Mouse (Mus musculus) MEL (cell line): ENCODE measurements around the gene Ccdc174. TPM values are rescaled to one million over a fixed set of nuclear protein-coding genes. Genes with fewer than 3 reads are reported as not detected.

ENCODE experiments used
- DNase-seq: peaks from one replicate; pipeline ENCODE4 v3.0.0; 2011; ENCODE audit warnings: low read depth, low spot score
- H3K27ac ChIP-seq: 2 replicates; pipeline ENCODE4 v1.5.1; 2012; ENCODE audit warnings: low read depth, mild to moderate bottlenecking, control low read depth, low read length, moderate library complexity; ENCODE audit not compliant: control insufficient read depth
- H3K27me3 ChIP-seq, 2 experiments: fragments of 150-350 bp in 1 of 2; sonication (generic) in 1 of 2; 2 replicates each; pipeline ENCODE4 v1.6.1; 2012; ENCODE audit warnings: low read length in 2 of 2, mild to moderate bottlenecking in 2 of 2, improper control_type of control experiment in 1 of 2, moderate library complexity in 1 of 2; ENCODE audit not compliant: insufficient read depth in 2 of 2, control insufficient read depth in 1 of 2
- H3K36me3 ChIP-seq, 2 experiments: 2 replicates each; pipeline ENCODE4 v1.6.1; 2012 to 2014; ENCODE audit warnings: low read length in 2 of 2, improper control_type of control experiment in 1 of 2, inconsistent platforms in 1 of 2, mild to moderate bottlenecking in 1 of 2; ENCODE audit not compliant: insufficient read depth in 2 of 2, control insufficient read depth in 1 of 2
- H3K4me1 ChIP-seq, 2 experiments: fragments of 150-350 bp in 1 of 2; sonication (generic) in 1 of 2; 2 replicates each; pipeline ENCODE4 v1.6.1; 2012; ENCODE audit warnings: low read length in 2 of 2, improper control_type of control experiment in 1 of 2, mild to moderate bottlenecking in 1 of 2; ENCODE audit not compliant: insufficient read depth in 2 of 2, control insufficient read depth in 1 of 2
- H3K4me3 ChIP-seq, 2 experiments: fragments of 150-350 bp in 1 of 2; sonication (generic) in 1 of 2; 2 replicates each; pipeline ENCODE4 v1.5.1; 2012; ENCODE audit warnings: low read depth in 2 of 2, low read length in 2 of 2, mild to moderate bottlenecking in 2 of 2, moderate library complexity in 2 of 2, control low read depth in 1 of 2, improper control_type of control experiment in 1 of 2; ENCODE audit not compliant: control insufficient read depth in 1 of 2, insufficient read depth in 1 of 2
- H3K79me2 ChIP-seq: 2 replicates; pipeline ENCODE4 v1.6.1; 2012; ENCODE audit warnings: mild to moderate bottlenecking, low read length, moderate library complexity; ENCODE audit not compliant: control insufficient read depth, poor library complexity, insufficient read depth
- H3K9ac ChIP-seq: 2 replicates; pipeline ENCODE4 v1.6.1; 2012; ENCODE audit warnings: low read depth, mild to moderate bottlenecking, control low read depth, low read length, moderate library complexity; ENCODE audit not compliant: control insufficient read depth, poor library complexity, severe bottlenecking
- H3K9me3 ChIP-seq: fragments of 150-350 bp; sonication (generic); replicated peaks from 2 replicates; pipeline ENCODE4 v1.6.1; 2012; ENCODE audit warnings: mild to moderate bottlenecking, low read length, improper control_type of control experiment, moderate library complexity; ENCODE audit not compliant: insufficient read depth
- BHLHE40 ChIP-seq: IDR thresholded peaks from 2 replicates; pipeline ENCODE4 v1.6.1; 2012; ENCODE audit warnings: low read depth, mild to moderate bottlenecking, inconsistent platforms, low read length, improper control_type of control experiment, borderline replicate concordance
- CHD1 ChIP-seq: IDR thresholded peaks from 2 replicates; pipeline ENCODE4 v1.6.1; 2012; ENCODE audit warnings: low read depth, mild to moderate bottlenecking, inconsistent platforms, low read length, improper control_type of control experiment
- E2F4 ChIP-seq: IDR thresholded peaks from 2 replicates; pipeline ENCODE4 v1.6.1; 2011; ENCODE audit warnings: low read depth, low read length, improper control_type of control experiment, borderline replicate concordance
- ELF1 ChIP-seq: IDR thresholded peaks from 2 replicates; pipeline ENCODE4 v1.6.1; 2014; ENCODE audit warnings: low read depth, mild to moderate bottlenecking, inconsistent platforms, low read length, improper control_type of control experiment, moderate library complexity
- EP300 ChIP-seq, 2 experiments: IDR thresholded peaks; 2 replicates each; pipeline ENCODE4 v1.6.1; 2011; ENCODE audit warnings: improper control_type of control experiment in 2 of 2, low read length in 2 of 2, low read depth in 1 of 2, mild to moderate bottlenecking in 1 of 2
- HCFC1 ChIP-seq: IDR thresholded peaks from 2 replicates; pipeline ENCODE4 v1.6.1; 2012; ENCODE audit warnings: low read depth, mild to moderate bottlenecking, inconsistent platforms, low read length, improper control_type of control experiment, moderate library complexity
- KAT2A ChIP-seq: conservative IDR thresholded peaks from 2 replicates; pipeline ENCODE4 v1.6.1; 2012; ENCODE audit warnings: low read depth, low read length, improper control_type of control experiment, inconsistent platforms
- MAZ ChIP-seq: IDR thresholded peaks from 2 replicates; pipeline ENCODE4 v1.6.1; 2012; ENCODE audit warnings: low read depth, mild to moderate bottlenecking, inconsistent platforms, low read length, improper control_type of control experiment
- MXI1 ChIP-seq: IDR thresholded peaks from 2 replicates; pipeline ENCODE4 v1.6.1; 2011; ENCODE audit warnings: mild to moderate bottlenecking, low read depth, low read length, improper control_type of control experiment
- MYB ChIP-seq: IDR thresholded peaks from 2 replicates; pipeline ENCODE4 v1.6.1; 2011; ENCODE audit warnings: mild to moderate bottlenecking, low read depth, low read length, improper control_type of control experiment
- MYC ChIP-seq: IDR thresholded peaks from 2 replicates; pipeline ENCODE4 v1.6.1; 2011; ENCODE audit warnings: low read depth, mild to moderate bottlenecking, low read length, improper control_type of control experiment, moderate library complexity
- NELFE ChIP-seq: IDR thresholded peaks from 2 replicates; pipeline ENCODE4 v1.6.1; 2011; ENCODE audit warnings: low read depth, low read length, improper control_type of control experiment
- POLR2A ChIP-seq, 2 experiments: IDR thresholded peaks; 2 replicates each; pipeline ENCODE4 v1.6.1; 2011 to 2012; ENCODE audit warnings: low read length in 2 of 2, mild to moderate bottlenecking in 2 of 2, control low read depth in 1 of 2, improper control_type of control experiment in 1 of 2, low read depth in 1 of 2, moderate library complexity in 1 of 2; ENCODE audit not compliant: control insufficient read depth in 1 of 2, insufficient read depth in 1 of 2, poor library complexity in 1 of 2
- POLR2AphosphoS2 ChIP-seq: IDR thresholded peaks from 2 replicates; pipeline ENCODE4 v1.6.1; 2011; ENCODE audit warnings: low read length, improper control_type of control experiment
- RAD21 ChIP-seq: IDR thresholded peaks from 2 replicates; pipeline ENCODE4 v1.6.1; 2011; ENCODE audit warnings: mild to moderate bottlenecking, low read depth, low read length, improper control_type of control experiment
- SMC3 ChIP-seq: IDR thresholded peaks from 2 replicates; pipeline ENCODE4 v1.6.1; 2011; ENCODE audit warnings: low read depth, low read length, improper control_type of control experiment
- USF1 ChIP-seq: IDR thresholded peaks from 2 replicates; pipeline ENCODE4 v1.6.1; 2014; ENCODE audit warnings: low read depth, mild to moderate bottlenecking, inconsistent platforms, low read length, improper control_type of control experiment, moderate library complexity
- USF2 ChIP-seq, 2 experiments: IDR thresholded peaks; 2 replicates each; pipeline ENCODE4 v1.6.1; 2011 to 2012; ENCODE audit warnings: improper control_type of control experiment in 2 of 2, low read length in 2 of 2, borderline replicate concordance in 1 of 2, inconsistent platforms in 1 of 2, low read depth in 1 of 2, mild to moderate bottlenecking in 1 of 2; ENCODE audit not compliant: insufficient read depth in 1 of 2
- ZC3H11A ChIP-seq: IDR thresholded peaks from 2 replicates; pipeline ENCODE4 v1.6.1; 2012; ENCODE audit warnings: low read depth, mild to moderate bottlenecking, inconsistent platforms, low read length, improper control_type of control experiment
- ZKSCAN1 ChIP-seq: IDR thresholded peaks from 2 replicates; pipeline ENCODE4 v1.6.1; 2012; ENCODE audit warnings: low read depth, mild to moderate bottlenecking, inconsistent platforms, low read length, improper control_type of control experiment, moderate library complexity
- ZMIZ1 ChIP-seq: IDR thresholded peaks from 2 replicates; pipeline ENCODE4 v1.6.1; 2012; ENCODE audit warnings: low read depth, mild to moderate bottlenecking, inconsistent platforms, low read length, improper control_type of control experiment, moderate library complexity
- ZNF384 ChIP-seq: IDR thresholded peaks from 2 replicates; pipeline ENCODE4 v1.6.1; 2012; ENCODE audit warnings: low read depth, mild to moderate bottlenecking, inconsistent platforms, low read length, improper control_type of control experiment
- polyA plus RNA-seq, 2 experiments: library from polyadenylated mRNA; stranded (reverse) in 1 of 2; unstranded in 1 of 2; fragments of >175 nt in 1 of 2; fragments of >200 nt in 1 of 2; gene quantifications; 2 replicates each; pipeline versions ENCODE4 v1.2.1 to v1.2.4; 2012; ENCODE audit warnings: low replicate concordance in 2 of 2, low read depth in 1 of 2; ENCODE audit not compliant: insufficient read length in 2 of 2, insufficient read depth in 1 of 2, missing spikeins in 1 of 2
- total RNA-seq: library from RNA; depleted of rRNA; stranded (reverse); fragments of 300-350 nt; gene quantifications from 2 replicates; pipeline ENCODE4 v1.2.3, GENCODE M21; 2012; rRNA removed

Ccdc174 gene
- total and polyA plus RNA-seq, 3 experiments, result 15.6 to 20.2 TPM; not detected in 1

DNA sequence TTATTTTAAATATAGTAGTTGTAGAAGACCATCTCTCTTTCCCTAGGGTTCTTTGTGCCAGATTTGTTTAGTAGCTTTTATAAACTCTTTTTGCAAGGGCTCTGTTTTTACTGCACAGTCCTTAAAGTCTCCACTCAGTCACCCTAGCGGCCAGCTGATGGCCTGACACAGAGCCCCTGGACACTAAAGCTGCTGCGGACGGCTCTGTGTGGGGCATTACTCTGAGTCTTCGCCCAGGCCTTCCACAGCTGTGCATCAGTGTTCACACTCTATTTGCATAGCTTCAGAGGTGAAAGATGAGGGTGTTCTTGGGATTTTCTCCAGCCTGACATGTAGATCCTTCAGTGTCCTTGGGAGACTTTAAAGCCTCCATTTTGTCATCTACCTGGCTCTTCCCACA is 60.6 kb downstream of the Ccdc174 start:
- Histone ChIP-seq H3K79me2 (no peaks in the 10 kb centered on the region), H3K27ac (no peak overlapping the region), H3K4me3 (no peak overlapping the region), H3K9ac (no peak overlapping the region), H3K36me3 (no peaks in the 10 kb centered on the region), H3K4me1 (no peaks in the 10 kb centered on the region), H3K27me3 (peaks cover 17 to 20% of the 10 kb centered on the region in 2 experiments), H3K9me3 (no peaks in the 10 kb centered on the region)
- DNase-seq, result no peak
- TF ChIP-seq USF2 (IDR thresholded peaks at IDR 0.05; ENCODE audit: borderline replicate concordance in 1 of 2, insufficient read depth in 1 of 2, low read depth in 1 of 2, low read length in 2 of 2) (no peak), POLR2A (IDR thresholded peaks at IDR 0.05; ENCODE audit: control insufficient read depth in 1 of 2, insufficient read depth in 1 of 2, low read depth in 1 of 2, low read length in 2 of 2, poor library complexity in 1 of 2) (no peak), ZC3H11A (no peak), MYB (no peak), SMC3 (no peak), RAD21 (no peak), ELF1 (no peak), EP300 (IDR thresholded peaks at IDR 0.05; ENCODE audit: low read depth in 1 of 2, low read length in 2 of 2) (no peak), USF1 (no peak)

DNA sequence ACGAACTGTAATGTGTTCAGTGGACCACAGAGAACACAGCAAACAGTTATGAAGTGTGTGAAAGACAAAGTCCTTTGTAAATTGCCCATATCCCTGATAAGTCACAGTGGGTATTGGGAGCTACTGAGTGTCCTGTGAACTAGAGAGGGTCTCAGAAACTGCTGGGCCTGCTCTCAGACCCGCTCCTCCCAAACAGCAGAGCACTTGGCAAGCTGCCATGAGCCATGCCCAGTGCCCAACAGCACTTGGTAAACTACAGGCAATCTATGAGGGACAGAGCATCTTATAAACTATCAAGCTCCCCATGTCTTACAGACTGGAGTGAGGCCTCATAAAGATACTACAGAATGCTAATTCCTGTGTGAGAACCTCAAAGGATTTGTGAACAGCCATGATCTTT is 70.6 kb downstream of the Ccdc174 start:
- Histone ChIP-seq H3K79me2 (no peaks in the 10 kb centered on the region), H3K4me1 (no peaks in the 10 kb centered on the region), H3K27me3 (peaks cover 0 to 1% of the 10 kb centered on the region in 2 experiments; a peak in 1 of 4 replicates), H3K36me3 (no peaks in the 10 kb centered on the region), H3K9ac (no peak overlapping the region), H3K9me3 (no peaks in the 10 kb centered on the region), H3K4me3 (no peak overlapping the region), H3K27ac (no peak overlapping the region)
- TF ChIP-seq USF1, result no peak
- TF ChIP-seq RAD21, result no peak
- no peak for TF ChIP-seq CHD1
- TF ChIP-seq HCFC1, result no peak
- TF ChIP-seq ZNF384, result no peak
- no peak for TF ChIP-seq POLR2AphosphoS2
- TF ChIP-seq ELF1, result no peak
- TF ChIP-seq MXI1, result no peak
- no peak for TF ChIP-seq ZKSCAN1
- TF ChIP-seq BHLHE40, result no peak
- TF ChIP-seq POLR2A (IDR thresholded peaks at IDR 0.05; ENCODE audit: control insufficient read depth in 1 of 2, insufficient read depth in 1 of 2, low read depth in 1 of 2, low read length in 2 of 2, poor library complexity in 1 of 2), result no peak
- TF ChIP-seq MYC, result no peak
- TF ChIP-seq KAT2A, result no peak
- TF ChIP-seq E2F4, result no peak
- no peak for TF ChIP-seq ZMIZ1
- TF ChIP-seq NELFE, result no peak
- no peak for TF ChIP-seq MAZ
- DNase-seq, result peak; percentile 3

Other genes starting within 250 kb of the Ccdc174 start
- 54.6 and 57.2 TPM in 2 replicates for gene Slc6a6, start 194.0 kb upstream of the Ccdc174 start, total RNA-seq
- gene Slc6a6, start 194.0 kb upstream of the Ccdc174 start, polyA plus RNA-seq, result 10 to 100 TPM in 1 of 2 experiments, not detected in 1; 90.0 TPM
- gene Grip2, start 50.8 kb upstream of the Ccdc174 start, total RNA-seq, result not detected in 2 replicates
- not detected for gene Grip2, start 50.8 kb upstream of the Ccdc174 start, polyA plus RNA-seq
- 0.26 and 0.42 TPM in 2 replicates for gene 4930590J08Rik, start 24.8 kb downstream of the Ccdc174 start, total RNA-seq
- under 1 TPM in 1 of 2 experiments, not detected in 1; 0.33 TPM for gene 4930590J08Rik, start 24.8 kb downstream of the Ccdc174 start, polyA plus RNA-seq
- not detected in 2 replicates for gene Fgd5, start 100.8 kb downstream of the Ccdc174 start, total RNA-seq
- gene Fgd5, start 100.8 kb downstream of the Ccdc174 start, polyA plus RNA-seq, result under 1 TPM in 1 of 2 experiments, not detected in 1; 0.03 TPM
- gene Nr2c2, start 213.3 kb downstream of the Ccdc174 start, total RNA-seq, result 12.1 and 20.1 TPM in 2 replicates
- 10 to 100 TPM in 1 of 2 experiments, not detected in 1; 17.0 TPM for gene Nr2c2, start 213.3 kb downstream of the Ccdc174 start, polyA plus RNA-seq